Mouse (Mus musculus) stomach, postnatal 0 days (tissue): ENCODE data around the gene Rasgrp2. TPM values are rescaled to one million over a fixed set of nuclear protein-coding genes. Genes with fewer than 3 reads are reported as not detected.

ENCODE experiments used
- ATAC-seq: fragments of 200-750 bp; cut with Nextera tagmentation; 2 replicates; pipeline ENCODE4 v1.8.0; 2017; ENCODE audit not compliant: low FRiP score, low TSS enrichment
- DNase-seq: peaks from one replicate; pipeline ENCODE4 v3.0.0-alpha.2; 2016; ENCODE audit warnings: low spot score
- H3K27ac ChIP-seq: fragments of 300-500 bp; sonication (generic); replicated peaks from 2 replicates; pipeline ENCODE4 v1.5.1; 2014; ENCODE audit warnings: mild to moderate bottlenecking, control low read depth
- H3K27me3 ChIP-seq: fragments of 300-500 bp; sonication (generic); 2 replicates; pipeline ENCODE4 v1.6.1; 2014; ENCODE audit warnings: low read length; ENCODE audit not compliant: control insufficient read depth, insufficient read depth
- H3K36me3 ChIP-seq: fragments of 300-500 bp; sonication (generic); 2 replicates; pipeline ENCODE4 v1.6.1; 2014; ENCODE audit warnings: low read length, mixed read lengths; ENCODE audit not compliant: control insufficient read depth, insufficient read depth
- H3K4me1 ChIP-seq: fragments of 300-500 bp; sonication (generic); replicated peaks from 2 replicates; pipeline ENCODE4 v1.6.1; 2014; ENCODE audit warnings: antibody characterized with exemption; ENCODE audit not compliant: control insufficient read depth, insufficient read depth
- H3K4me2 ChIP-seq: fragments of 300-500 bp; sonication (generic); replicated peaks from 2 replicates; pipeline ENCODE4 v1.6.1; 2014; ENCODE audit warnings: low read depth, mild to moderate bottlenecking, control low read depth, moderate library complexity
- H3K4me3 ChIP-seq: fragments of 300-500 bp; sonication (generic); 2 replicates; pipeline ENCODE4 v1.5.1; 2014; ENCODE audit warnings: low read depth, low read length, control low read depth
- H3K9ac ChIP-seq: fragments of 300-500 bp; sonication (generic); 2 replicates; pipeline ENCODE4 v1.6.1; 2014; ENCODE audit warnings: mild to moderate bottlenecking, low read length, control low read depth, mixed read lengths
- H3K9me3 ChIP-seq: fragments of 300-500 bp; sonication (generic); 2 replicates; pipeline ENCODE4 v1.6.1; 2016; ENCODE audit warnings: low read length; ENCODE audit not compliant: control insufficient read depth
- CTCF ChIP-seq: IDR thresholded peaks from 2 replicates; pipeline ENCODE4 v1.5.1; 2016; ENCODE audit warnings: antibody characterized with exemption, low read depth, mild to moderate bottlenecking, moderate library complexity
- EP300 ChIP-seq: optimal IDR thresholded peaks from 2 replicates; pipeline ENCODE3; 2016; ENCODE audit warnings: antibody characterized with exemption
- WGBS: fragments of 180-500 bp; shearing (Covaris S2); extraction: QIAGEN DNeasy Blood & Tissue Kit; methylation state at CpG from one replicate; pipeline ENCODE4 v1.1.7; 2014; 5-methylcytosine and 5-hydroxymethylcytosine counted together
- polyA plus RNA-seq: library from polyadenylated mRNA; unstranded; fragments of >200 nt; fragmentation: Nextera tagmentation; extraction: Ambion mirVana; gene quantifications from 2 replicates; pipeline ENCODE4 v1.2.1, GENCODE M21; 2015

Rasgrp2 gene
- polyA plus RNA-seq, 1 experiment from 2014 or later: 57.3 TPM

- ATAC-seq (no peak), DNase-seq (no peak)
- WGBS: 80% methylated on average over 11 of the region's 11 CpGs
- no peak overlapping the region for H3K4me3 ChIP-seq
- H3K36me3 ChIP-seq: peaks cover 43% of the 10 kb centered on the region
- TF ChIP-seq CTCF (no peak), EP300 (no peak)
- H3K27ac ChIP-seq: no peak overlapping the region
- H3K4me1 ChIP-seq: no peaks in the 10 kb centered on the region
- no peaks in the 10 kb centered on the region for H3K9me3 ChIP-seq
- no peaks in the 10 kb centered on the region for H3K27me3 ChIP-seq
- H3K4me2 ChIP-seq: no peak overlapping the region
- no peak overlapping the region for H3K9ac ChIP-seq
These were observed 21.7 kb upstream of the Rasgrp2 start for GRCm38 (mm10) chr19:6377327-6378040.

- WGBS: 85% methylated on average over 9 of the region's 9 CpGs
- Histone ChIP-seq H3K9me3 (no peaks in the 10 kb centered on the region), H3K4me2 (no peak overlapping the region), H3K36me3 (peaks cover 23% of the 10 kb centered on the region), H3K4me3 (no peak overlapping the region), H3K27ac (no peak overlapping the region), H3K9ac (no peak overlapping the region), H3K27me3 (no peaks in the 10 kb centered on the region), H3K4me1 (no peaks in the 10 kb centered on the region; the same call in 1 of the 2 replicates)
- DNase-seq (no peak), ATAC-seq (no peak)
- no peak for TF ChIP-seq CTCF
- TF ChIP-seq EP300: no peak
These were observed 18.6 kb upstream of the Rasgrp2 start for GRCm38 (mm10) chr19:6380411-6381166.

GRCm38 (mm10) chr19:6381238-6381637 is 17.9 kb upstream of the Rasgrp2 start:
- peaks cover 16% of the 10 kb centered on the region for H3K36me3 ChIP-seq
- 94% methylated on average over 5 of the region's 5 CpGs for WGBS
- no peak overlapping the region for H3K9ac ChIP-seq
- H3K9me3 ChIP-seq: no peaks in the 10 kb centered on the region
- H3K4me3 ChIP-seq: no peak overlapping the region
- H3K4me1 ChIP-seq: no peaks in the 10 kb centered on the region; the same call in 1 of the 2 replicates
- no peak overlapping the region for H3K27ac ChIP-seq
- no peak for TF ChIP-seq CTCF
- no peak for TF ChIP-seq EP300
- DNase-seq (no peak), ATAC-seq (no peak)
- H3K4me2 ChIP-seq: no peak overlapping the region
- H3K27me3 ChIP-seq: no peaks in the 10 kb centered on the region

DNA sequence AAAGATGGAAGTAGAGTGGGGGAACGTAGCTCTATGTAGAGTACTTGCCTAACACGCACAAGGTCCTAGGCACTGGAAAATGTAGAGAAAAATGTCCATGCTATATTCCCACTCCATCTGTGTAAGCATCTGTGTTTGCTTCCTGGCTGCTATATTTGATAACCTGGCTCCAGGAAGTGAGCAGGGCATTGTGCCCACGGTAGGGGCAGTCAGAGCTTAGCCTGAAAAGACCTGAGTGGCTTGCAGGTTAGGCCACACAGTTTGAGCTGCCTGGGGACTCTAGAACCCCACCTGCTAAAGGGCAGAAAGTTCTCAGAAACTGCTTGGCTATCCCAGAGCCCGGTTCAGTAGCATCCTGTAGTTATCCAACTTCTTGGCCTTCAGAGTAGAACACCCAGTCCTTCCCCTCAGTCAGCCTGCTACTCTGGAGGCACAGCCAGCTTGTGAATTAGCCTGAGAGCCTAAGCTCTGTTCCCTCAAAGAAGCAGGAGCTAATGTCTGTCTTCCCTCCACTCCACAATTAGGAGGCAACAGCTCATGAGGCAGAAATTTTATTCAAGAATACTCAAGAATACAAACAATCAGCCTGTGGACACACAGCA is 16.7 kb upstream of the Rasgrp2 start:
- ATAC-seq (no peak), DNase-seq (no peak)
- H3K36me3 ChIP-seq: peaks cover 4% of the 10 kb centered on the region
- H3K27ac ChIP-seq: no peak overlapping the region
- no peak overlapping the region for H3K4me3 ChIP-seq
- WGBS: 63% methylated on average over 4 of the region's 4 CpGs
- H3K9ac ChIP-seq: no peak overlapping the region
- no peaks in the 10 kb centered on the region for H3K9me3 ChIP-seq
- H3K4me1 ChIP-seq: no peaks in the 10 kb centered on the region; the same call in 1 of the 2 replicates
- no peak overlapping the region for H3K4me2 ChIP-seq
- H3K27me3 ChIP-seq: no peaks in the 10 kb centered on the region
- TF ChIP-seq EP300 (no peak), CTCF (no peak)

- Histone ChIP-seq H3K4me2 (no peak overlapping the region), H3K4me1 (no peaks in the 10 kb centered on the region; the same call in 1 of the 2 replicates), H3K9ac (no peak overlapping the region), H3K4me3 (no peak overlapping the region), H3K27me3 (no peaks in the 10 kb centered on the region), H3K27ac (peak overlapping the region; percentile 56), H3K9me3 (no peaks in the 10 kb centered on the region), H3K36me3 (no peaks in the 10 kb centered on the region)
- no peak for DNase-seq
- no peak for ATAC-seq
- no peak for TF ChIP-seq EP300
- TF ChIP-seq CTCF: no peak
- WGBS: 42% methylated on average over 5 of the region's 5 CpGs
These were observed 15.7 kb upstream of the Rasgrp2 start for GRCm38 (mm10) chr19:6383470-6383869.
